Mouse (Mus musculus) lung, adult 2 months (tissue): ENCODE measurements around the gene Bub1b.

Experiments used
- CTCF ChIP-seq: fragments of 200-500 bp; IDR thresholded peaks from 2 replicates; pipeline ENCODE4 v1.5.1; 2011; ENCODE audit warnings: mild to moderate bottlenecking, low read length, control low read depth; ENCODE audit not compliant: insufficient read depth
- POLR2A ChIP-seq: fragments of 200-500 bp; IDR thresholded peaks from 2 replicates; pipeline ENCODE4 v1.6.1; 2011; ENCODE audit warnings: low read depth, mild to moderate bottlenecking, control low read depth, low read length, borderline replicate concordance; ENCODE audit errors: extremely low read depth

GRCm38 (mm10) chr2:118570939-118571338, 27.1 kb upstream of the Bub1b start:
- TF ChIP-seq CTCF (no peak), POLR2A (no peak)
